Mouse (Mus musculus) ovary, postnatal 36 days (tissue): Measurements from ENCODE around the gene Tmx4.
"Not testable (repeated sequence)": the region's sequence is repeated elsewhere in the genome, so short reads cannot be mapped to it uniquely, and the experiment has no call there.

Experiments used
- DNase-seq: peaks from one replicate; pipeline ENCODE4 v3.0.0; 2022; ENCODE audit warnings: low spot score, mixed read lengths

Gene Tmx4

DNA sequence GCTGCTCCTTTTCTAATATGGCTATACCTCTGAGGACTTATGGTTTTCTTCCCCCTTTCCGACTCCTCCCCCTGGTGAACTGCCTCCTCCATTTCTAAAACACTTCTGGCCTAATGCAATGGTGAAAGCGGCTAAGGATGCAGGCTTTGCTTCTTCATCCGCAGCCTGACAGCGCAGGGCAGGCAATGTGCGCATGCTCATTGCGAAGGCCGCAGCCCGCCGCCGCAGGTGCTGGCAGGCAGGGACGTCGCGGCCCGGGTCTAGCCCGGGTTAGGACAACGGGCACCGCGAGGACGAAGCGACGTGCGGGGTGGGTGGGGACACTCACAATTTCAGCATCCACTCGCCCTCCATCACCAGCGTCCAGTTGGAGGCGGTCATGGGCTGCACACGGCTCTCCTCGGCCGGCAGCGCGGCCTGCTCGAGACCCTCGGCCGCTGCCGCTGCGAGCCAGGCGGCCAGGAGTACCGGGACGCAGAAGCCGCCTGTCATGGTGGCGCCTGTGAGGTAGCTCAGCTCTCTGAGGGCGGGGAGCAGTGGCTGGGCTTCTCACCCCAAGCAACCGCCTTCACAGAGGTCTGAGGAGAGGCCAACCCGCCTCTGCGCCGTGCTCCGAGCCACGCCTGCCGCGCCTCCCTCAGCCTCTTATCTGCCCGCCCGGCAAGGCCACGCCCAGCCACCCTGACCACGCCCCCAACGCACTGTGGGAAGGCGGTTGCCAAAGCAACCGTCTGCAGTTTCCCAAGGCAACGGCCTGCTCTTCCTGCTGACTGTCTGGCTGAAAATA, at the start of gene Tmx4:
Gene Tmx4 (minus strand): TSS at position 632 of the 787 bp plus-strand sequence.
- DNase-seq = peak; percentile 99

DNA sequence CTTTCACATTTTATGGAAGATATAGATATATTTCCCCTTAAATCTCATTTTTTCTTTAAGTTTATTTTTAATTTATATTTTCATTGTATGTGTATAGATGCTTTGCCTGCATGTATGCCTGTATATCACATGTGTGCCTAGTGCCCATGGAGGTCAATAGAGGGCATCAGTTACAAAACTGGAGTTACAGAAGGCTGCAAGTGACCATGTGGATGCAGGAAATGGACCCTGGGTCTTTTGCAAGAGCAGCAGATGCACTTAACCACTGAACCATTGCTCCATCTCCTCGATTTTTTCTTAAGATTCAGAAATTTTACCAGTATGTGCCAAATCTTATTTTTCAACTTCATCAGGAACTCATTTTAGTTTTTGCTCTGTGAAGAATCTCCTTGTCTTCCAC, 48.2 kb upstream of the Tmx4 start:
- DNase-seq = no peak

DNA sequence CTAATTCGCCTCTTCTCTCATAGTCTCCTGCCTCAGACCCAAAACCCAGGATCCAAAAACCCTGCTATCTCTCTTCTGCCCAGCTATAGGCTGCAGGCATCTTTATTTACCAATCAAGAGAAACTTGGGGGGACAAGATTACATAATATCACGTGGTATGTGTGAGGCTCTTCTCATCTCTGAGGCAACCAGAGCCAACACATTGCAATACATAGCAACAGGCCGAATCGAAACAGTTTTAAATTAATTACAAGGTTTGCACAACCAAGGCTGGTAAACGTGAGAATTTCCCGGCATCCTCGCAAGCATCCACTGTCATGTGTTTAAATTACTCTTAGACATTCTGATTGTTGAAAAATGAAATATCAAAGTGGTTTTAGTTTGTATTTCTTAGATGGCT, 47.1 kb upstream of the Tmx4 start:
- no peak for DNase-seq

DNA sequence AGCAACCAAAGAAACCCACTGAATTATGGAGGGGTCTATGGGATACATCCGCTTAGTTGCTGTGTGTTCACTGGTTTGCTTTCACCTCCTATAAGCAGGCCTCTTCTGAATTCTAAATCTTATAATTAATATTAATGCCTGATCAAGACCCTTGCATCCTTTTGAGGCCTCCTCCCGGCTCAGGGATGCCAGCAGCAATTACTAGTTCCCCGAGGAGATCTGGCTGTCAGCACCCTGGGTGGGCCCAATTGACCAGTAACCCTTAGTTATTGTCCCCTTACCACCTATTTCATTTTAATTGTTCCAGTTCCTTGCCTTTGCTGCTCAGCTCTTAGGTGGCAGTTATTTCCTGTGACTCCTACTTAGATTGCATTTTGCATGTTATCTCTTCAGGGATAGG, 38.4 kb upstream of the Tmx4 start:
- DNase-seq = no peak

DNA sequence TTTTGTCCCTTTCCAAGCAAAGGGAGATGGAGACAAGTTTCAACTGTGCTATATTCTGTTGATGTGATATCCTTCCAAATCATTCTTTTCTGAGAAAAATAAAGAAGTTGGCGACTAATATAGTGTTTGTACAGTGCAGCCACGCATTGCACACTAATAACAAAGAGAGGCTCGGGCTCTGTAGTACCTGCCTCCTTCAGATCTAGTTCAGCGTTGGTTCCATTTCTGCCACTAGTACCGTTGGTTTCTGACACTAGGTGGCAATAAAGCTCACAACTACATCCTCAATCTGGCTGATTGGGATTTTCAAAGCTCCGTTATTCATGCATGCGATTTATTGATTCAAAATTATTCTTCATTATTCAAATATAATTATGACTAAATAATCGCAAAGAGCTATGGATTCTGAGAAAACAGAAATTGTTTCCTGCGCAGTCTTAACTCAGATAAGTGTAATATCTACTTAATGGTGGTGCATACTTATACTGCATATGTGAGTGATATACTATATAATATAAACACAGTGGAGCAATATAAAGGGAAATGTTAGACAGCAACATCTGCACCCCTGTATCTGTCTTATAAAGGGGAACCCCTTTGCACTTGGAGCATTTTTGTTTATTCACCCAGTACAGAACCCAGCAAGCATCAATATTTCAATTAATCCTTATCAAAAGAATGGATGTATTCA, 37.5 kb upstream of the Tmx4 start:
- no peak for DNase-seq

DNA sequence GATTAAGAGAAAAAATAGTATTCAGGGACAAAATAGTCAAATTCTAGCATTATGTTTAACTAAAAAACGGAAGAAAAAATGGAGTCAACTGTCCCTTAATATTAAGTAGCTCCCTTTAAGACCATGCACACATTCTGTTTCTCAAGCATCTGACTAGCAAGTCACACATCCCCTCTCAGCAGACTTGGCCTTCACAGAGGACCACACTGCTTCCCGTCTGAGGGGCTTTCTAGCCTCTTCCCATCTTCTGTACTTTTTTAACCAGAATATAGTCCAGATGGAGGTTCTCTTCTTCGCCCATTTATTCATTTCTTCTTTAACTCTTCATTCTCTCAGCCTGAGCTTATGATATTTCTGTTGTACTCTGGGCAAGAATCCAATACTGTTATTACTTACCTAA, 35.6 kb upstream of the Tmx4 start:
- DNase-seq = no peak

DNA sequence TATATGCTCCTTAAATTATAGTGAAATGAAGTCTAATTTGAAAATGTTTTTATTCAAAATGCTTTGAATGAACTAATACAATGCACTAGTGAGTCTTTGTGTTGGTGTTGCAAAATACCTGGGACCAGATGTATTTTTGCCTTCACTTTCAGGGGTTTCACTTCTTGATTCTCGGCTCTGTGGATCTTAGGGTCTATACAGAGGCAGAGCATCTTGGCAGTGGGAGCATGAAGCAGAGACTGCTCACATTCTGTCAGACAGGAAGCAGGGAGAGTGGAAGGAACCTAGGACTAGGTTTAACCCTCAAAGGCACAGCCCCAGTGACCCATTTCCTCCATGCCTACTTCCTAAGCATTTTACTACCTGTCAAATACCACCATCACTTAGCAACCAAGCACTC, 31.5 kb upstream of the Tmx4 start:
- DNase-seq = no peak

DNA sequence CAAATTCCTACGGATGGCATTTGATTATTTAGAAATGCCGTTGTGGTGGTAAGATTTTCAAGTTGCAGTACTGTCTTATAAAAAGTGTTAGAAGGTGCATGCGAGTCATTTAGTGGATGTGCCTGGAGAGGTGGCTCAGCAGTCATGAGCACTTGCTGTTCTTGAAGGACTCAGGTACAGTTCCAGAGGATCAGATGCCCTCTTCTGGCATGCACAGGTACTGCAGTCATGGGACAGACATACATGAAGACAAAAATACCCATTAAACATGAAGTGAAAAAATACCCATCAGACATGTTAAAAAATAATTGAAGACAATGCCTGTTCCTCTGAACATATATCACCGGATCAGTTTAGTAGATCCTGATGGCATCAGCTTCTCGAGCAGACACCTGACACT, 29.7 kb upstream of the Tmx4 start:
- peak; percentile 16 for DNase-seq

DNA sequence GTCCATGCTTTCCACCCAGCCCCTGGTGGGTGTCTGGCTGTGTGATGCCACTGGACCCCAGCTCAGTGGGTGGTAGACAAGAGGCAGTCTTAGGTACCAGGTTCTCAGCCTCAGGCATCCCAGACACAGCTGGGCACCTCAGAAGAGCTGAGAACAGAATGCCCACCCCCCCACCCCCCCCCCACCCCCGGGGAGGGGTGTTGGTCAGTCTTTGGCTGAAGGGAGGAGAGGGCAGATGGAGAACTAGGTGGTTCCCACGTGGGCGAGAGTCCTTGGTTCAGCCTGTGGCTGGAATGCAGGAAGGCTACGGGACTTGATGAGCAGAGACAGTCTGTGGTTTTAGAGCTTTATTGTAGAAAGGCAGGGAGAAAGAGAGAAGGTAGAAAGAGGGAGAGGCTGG, 12.5 kb upstream of the Tmx4 start:
- no peak for DNase-seq

DNA sequence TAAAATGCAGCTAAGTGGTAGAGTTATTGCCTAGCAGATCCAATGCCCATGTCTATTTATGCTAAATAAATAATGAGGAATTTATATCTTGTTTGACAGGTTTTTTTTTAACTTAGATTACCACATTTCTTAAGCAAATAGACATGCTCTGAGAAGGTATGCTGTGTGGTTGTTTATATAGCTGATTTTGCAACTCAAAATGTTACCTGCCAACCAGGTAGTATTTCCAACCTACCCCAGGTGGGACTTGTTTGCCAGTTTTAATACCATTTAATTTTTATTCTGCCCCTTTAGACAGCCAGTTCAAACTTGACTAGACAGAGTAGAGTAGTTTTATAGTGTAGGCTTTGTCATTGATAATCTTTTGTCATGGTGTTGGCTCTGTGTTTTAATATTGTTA, 10.7 kb upstream of the Tmx4 start:
- no peak for DNase-seq

DNA sequence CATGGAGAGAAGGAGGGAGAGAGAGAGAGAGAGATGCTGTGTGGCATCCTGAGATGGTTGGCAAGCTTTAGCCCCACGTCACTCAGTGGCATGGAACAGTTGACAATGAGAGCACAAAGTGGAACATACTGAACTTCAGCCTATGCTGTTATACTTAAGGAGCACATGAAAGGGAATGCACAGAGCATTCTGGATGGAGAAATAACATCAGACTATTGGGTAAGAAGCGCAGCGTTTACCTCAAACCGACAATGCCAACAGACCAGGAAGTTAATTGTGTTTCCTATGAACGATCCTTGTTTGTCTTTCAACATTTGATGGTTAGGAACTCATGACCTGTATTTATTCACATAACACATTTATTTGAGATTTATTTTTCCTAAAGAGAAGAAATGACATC, 8.8 kb upstream of the Tmx4 start:
- DNase-seq = no peak

DNA sequence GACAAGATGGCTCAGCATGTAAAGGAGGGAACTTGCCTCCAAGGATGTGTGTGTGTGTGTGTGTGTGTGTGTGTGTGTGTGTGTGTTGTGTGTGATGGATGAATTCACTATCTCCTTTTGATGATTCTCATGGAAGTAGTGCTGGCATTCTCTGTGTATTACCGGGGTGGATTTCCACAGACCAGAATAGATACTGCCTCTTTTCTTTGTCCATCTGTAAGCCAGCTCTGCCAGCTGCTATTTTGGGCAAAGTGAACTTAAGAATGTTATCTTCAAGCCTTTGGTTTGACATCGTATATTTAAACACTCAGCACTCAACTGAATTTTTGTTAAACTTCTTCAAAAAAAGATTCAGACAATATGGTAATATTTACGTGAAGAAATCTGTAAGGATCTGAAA, 5.1 kb upstream of the Tmx4 start:
- no peak for DNase-seq

DNA sequence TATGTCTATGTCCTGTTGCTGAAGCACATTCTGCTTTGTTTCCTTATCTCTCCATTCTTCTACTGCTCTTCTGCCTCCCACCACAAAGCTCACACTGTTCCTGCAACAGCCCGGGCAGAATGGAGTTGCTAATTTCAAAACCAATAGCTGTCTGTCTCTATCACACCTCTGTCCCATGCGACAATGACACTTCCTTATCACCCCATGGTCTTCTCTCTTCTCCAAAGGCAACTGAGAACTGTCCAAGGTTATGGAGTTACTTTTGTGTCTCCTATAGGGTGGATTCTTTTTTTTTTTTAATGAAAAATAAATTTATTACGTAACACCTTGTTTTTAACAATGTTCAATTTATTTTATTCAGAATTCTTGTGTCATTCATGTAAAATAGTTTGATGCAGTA, 1.8 kb upstream of the Tmx4 start:
- DNase-seq = no peak

DNA sequence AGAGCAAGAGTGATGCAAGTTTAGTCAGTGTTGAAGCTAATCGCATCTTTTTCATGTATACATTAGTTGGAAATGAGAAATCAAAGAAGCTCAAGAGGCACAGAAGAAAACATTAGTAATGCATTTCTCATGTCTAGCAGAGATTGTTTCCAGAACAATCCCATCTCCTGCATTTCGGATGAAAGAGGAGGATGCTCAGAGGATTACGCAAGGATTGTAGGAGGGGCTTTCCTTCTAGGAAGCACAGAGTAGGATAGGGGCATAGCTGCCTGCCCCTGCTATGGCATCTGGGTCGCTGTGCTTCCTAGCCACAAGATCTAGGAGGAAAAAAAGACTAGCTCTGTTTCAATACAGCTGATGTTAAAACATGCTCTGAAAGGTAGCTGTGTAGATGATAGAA, 1.2 kb upstream of the Tmx4 start:
- no peak for DNase-seq

DNA sequence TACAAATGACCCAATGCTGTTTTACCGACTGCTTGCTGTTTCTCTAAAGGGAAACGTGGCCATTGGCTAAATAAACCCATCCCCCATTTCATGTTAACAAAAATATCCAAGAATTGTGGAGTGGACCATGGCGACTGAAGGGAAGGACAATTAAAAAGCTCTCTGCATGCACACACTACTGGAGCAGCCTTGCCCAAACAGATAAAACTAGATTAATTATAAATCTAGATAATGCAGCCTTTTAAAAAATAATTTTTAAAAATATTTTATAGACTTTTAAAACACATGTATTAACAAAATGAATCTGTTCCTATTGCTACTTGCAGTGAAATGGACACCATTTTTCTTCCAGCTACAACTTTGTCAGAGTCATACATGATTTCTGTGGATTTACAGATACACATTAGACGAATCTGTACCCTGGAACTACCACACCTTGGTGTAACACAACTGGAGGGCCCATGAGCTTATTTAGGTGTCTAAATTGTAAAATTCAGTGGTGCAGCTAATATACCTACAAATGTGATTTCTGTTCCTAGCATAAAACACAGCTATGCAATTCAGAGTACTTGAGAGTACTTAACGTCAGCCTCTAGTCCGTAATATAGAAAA, 462 bp upstream of the Tmx4 start:
- no peak for DNase-seq

DNA sequence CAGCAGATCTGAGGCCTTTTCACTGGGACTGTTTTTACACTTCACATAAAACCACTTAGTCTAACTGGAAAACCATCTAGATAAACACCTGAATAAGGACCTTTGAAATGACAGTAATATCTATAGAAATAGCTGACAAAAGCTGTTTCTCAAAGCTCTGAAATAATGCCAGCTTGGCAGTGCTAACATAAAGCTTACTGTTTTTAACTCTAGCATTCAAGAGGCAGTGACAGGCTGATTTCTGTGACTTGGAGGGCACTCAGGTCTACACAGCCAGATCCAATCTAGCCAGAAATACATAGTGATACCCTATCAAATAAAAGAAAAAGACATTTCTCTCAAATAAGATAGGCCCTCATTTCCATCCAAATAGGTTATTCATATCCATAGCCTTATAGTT, 1.6 kb downstream of the Tmx4 start:
- no peak for DNase-seq

DNA sequence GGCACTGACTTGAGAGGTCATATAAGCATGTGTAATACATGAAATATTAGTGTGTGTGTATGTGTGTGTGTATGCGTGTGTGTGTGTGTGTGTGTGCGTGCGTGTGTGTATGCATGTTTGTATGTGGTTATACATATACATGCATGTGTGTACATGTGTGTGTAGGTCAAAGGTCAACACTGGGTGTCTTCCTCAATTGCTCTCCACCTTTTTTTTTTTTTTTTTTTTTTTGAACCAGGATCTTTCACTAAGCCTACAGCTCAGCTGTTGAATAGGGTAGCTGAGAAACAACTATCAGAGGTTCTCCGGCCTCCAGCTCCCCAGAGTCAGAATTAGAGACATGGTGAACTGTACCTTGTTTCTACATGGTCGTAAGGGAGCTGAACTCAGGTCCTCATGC, 2.6 kb downstream of the Tmx4 start:
- DNase-seq = no peak

DNA sequence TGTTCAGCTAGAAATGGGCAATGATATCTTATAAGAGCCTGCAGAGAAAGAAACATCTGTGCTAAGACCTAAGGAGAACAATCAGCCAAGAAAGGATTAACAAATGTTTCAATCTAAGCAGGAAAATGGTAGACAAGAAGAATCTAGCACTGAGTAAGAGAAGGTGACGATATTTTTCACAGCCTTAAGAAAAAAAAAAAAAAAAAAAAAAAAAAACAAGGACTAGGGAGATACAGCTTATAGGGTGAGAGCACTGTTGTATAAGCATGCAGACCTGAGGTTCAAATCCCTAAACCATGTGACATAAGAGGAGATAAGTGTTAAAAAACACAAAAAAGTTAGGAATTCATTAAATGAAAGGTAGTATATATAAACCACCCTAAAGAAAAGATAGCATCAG, 3.5 kb downstream of the Tmx4 start:
- no peak for DNase-seq

DNA sequence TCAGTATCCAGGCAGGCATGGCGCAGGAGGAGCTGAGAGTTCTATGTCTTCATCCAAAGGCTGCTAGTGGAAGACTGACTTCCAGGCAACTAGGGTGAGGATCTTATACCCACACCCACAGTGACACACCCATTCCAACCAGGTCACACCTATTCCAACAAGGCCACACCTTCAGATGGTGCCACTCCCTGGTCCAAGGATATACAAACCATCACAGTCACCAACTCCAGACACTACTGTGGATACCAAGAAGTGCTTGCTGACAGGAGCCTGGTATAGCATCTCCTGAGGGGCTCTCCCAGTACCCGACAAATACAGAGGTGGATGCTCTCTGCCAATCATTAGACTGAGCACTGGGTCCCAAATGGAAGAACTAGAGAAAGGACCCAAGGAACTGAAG, 15.4 kb downstream of the Tmx4 start:
- not testable (repeated sequence) for DNase-seq

DNA sequence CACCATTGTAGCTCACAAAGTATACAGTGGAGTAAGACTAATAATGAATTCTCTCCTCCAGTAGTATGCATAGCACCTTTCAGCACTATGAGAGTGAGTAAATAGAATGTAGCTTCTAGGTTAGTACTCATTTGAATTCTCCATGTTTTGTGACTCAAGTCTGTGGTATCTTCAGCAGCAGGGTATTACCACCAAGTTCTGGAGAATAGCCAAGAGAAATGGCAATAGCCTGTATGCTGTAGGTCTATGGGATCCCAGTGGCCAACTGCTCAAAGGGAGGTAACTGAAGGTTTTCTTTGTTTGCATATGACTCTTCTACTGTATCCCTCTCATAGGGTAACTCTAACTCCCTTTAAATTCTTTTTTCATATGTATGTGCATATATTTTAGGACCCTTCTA, 39.0 kb downstream of the Tmx4 start:
- no peak for DNase-seq

DNA sequence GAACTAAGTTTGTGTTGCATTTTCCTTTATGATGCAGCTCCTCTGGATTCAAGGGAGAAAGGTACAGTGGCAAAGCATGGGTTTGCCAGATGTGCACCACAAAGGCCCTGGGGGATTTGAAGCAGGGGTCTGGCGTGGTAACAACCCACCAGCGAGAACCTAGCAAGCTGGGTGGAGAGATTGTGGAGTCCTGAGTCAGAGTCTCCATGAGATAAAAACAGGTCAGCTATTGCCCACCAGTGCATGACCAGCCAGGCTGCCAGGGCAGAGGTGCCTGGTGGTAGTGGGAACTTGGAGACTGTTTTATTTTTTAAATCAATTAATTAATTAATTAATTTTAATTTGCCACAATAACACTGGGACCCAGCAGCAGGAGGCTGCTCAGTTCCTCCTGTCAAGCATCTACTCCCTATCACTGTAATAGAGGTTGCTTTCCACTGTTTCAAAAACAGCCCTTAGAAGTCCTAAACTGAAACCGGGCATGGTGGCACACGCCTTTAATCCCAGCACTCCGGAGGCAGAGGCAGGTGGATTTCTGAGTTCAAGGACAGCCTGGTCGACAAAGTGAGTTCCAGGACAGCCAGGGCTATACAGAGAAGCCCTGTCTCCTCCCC, 52.8 kb downstream of the Tmx4 start:
- no peak for DNase-seq

DNA sequence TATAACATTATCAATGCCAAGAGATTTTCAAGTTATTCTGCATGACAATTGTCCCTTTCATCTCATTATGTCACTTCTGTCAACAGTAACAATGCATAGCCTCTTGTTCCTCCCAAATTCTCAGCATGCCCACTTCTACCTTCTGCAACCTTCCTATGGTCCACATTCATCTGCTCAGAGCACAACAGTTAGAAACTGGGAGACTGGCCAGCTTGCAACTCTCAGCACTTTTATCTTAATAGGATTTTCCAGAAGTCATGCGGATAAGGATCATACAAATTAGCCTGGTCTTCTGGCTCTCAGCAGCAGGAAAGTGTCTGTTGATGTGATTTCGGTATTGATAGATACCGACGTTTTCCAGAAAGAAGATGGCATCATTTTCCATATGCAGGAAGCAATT, 58.7 kb downstream of the Tmx4 start:
- no peak for DNase-seq

DNA sequence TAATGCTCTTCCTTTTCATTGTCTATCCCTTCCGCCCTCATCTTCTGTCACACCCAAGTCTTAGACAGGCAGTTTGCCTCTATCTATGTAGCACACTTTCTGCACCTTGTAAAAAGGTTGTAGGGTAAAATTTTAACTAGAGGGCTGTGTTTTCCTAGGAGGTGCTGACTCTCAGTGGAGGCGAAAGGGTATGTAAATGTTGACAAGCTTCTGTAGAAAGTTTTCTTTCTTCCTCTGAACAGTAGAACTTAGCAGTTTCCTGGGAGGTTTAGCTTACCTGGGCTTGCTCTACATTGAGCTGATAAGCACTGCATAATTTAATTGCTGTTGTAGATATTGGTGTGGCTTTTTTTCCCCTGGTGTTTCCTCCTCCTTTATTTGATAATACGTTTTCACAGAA, 84.5 kb downstream of the Tmx4 start:
- no peak for DNase-seq
